Mouse (Mus musculus) right cerebral cortex, postnatal 4 days (tissue): ENCODE measurements around the gene Akap5.

ENCODE experiments used
- DNase-seq: peaks from one replicate; pipeline ENCODE4 v3.0.0-alpha.2; 2022

The Akap5 gene

DNA sequence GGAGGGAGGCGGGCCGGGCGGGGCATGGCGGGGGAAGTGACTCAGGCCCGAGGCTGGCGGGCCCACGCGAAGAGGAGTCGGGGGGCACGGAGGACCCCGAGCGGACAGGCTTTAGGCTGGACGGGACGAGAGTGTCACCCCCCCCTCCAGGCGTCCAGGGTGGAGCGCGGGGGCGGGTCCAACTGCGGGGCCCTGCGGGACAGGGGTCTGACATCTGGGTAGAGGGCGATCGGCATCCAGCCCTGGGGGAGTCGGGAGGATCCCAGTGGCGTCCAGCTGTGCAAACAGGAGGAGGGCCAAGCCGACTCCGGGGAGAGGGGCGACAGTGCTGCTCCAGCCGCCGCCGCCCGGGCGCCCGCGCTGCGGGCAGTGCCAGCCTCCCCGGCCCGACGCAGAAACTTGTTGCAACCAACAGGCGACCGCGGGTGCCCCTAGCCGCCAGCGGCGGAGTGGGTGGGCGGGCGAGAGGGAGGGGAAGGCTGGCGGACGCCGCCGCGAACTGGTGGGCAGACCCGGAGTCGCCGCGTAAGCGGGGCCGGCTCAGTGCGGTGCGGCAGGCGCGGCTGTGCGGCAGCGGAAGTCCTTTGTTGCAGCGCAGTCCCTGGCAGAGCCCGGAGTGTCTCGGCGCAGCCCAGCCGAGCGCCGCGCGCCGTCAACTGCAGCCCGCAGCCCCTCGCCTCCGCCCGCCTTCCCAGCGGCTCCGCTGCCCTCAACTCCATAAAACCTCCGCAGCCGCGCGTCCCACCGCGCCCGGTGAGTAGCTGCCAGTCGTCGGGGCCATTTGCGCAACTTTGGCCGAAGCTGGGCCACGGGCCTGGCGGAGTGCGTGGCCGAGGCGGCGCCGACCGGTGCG, 45.5 kb downstream of the Akap5 start, which contains the start of gene Zbtb1:
TSS of gene Zbtb1 (plus strand) at position 289 of the 853 bp plus-strand sequence.
- DNase-seq = peak; percentile 72

DNA sequence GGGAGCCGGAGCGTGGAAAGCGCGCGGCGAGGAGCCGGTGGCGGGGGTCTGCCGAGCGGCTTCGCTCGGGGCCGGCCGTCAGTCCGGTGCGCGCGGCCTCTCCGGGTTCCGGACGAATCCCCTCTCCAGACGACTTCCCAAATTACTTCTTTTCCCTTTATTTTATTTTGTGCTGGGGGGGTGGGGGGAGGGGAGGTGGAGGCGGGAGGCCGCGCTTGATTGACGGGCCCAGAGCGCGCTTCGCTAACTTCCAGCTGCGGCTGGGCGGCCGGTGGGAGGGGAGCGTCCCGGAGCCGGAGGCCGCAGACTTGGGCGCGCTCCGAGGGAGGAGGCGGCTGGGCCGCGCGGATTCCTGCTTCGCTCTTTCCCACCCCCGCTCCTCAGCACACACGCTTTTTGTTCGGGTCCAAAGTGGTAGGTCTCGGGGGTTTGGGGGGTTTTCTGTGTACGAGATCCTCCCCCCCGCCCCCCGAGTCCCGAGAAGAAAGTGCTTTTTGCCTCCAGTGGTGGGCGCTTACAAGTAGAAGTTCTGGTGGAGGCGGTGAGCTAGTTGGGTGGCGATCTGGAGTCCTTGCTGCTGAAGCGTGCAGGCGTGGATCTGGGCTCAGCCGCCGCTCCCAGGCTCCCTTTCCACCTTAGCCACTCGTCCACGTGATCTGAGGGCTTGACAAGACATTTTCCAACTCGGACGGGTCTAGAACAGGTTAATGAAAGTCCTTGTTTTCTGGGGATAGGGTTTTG, 46.3 kb downstream of the Akap5 start:
- DNase-seq = peak; percentile 52

DNA sequence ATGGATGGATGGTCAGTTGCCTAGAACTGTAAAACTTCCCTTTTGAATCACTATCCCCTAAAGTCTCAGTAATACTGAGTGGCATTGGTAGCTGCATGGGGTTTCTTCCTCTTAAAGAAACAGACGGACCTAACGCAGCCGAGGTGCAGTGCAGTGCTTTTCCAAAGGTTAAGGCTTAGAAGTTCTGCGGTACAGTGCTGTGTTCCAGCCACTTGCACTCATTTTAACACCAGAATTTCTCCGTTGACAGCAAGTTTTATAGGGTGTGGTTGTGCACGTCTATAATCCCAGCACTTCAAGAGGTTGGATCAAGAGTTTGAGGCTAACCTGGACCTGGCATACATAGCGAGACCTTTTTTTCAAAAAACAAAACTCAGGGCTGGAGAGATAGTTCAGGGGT, 47.4 kb downstream of the Akap5 start:
- DNase-seq = no peak

DNA sequence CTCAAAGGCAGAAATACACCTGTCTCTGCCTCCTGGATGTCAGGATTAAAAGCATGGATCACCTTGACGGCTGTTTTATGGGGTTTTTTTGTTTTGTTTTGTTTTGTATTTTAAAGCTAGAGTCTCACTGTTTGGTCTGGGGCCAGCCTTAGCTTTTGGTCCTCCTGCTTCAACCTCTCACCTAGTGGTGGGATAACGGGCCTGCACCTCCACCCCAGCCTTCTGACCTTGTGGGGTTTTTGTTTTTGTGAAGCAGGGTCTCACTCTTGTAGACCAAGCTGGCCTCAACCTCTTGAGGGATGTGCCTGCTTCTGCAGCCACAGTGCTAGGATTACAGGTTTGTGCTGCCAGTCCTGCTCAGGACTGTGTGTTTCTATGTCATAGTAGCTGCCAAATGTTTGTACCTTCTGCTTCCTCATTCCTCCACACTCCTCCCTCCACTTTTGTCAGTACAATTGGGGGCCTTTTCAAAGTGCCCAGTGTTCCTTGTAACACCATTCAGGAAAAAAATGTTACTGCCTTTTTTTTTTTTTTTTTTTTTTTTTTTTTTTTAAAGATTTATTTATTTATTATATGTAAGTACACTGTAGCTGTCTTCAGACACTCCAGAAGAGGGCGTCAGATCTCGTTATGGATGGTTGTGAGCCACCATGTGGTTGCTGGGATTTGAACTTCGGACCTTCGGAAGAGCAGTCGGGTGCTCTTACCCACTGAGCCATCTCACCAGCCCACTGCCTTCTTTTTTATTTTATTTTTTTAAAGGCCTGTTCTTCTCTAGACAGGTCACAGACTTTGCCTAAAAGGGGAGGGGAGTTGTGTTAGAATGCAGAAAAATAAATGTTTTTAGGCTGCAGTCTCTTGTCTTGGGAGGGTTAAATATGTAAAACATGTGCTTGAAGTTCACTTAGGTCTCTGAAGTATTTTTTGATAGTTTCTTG, 48.5 kb downstream of the Akap5 start:
- no peak for DNase-seq

DNA sequence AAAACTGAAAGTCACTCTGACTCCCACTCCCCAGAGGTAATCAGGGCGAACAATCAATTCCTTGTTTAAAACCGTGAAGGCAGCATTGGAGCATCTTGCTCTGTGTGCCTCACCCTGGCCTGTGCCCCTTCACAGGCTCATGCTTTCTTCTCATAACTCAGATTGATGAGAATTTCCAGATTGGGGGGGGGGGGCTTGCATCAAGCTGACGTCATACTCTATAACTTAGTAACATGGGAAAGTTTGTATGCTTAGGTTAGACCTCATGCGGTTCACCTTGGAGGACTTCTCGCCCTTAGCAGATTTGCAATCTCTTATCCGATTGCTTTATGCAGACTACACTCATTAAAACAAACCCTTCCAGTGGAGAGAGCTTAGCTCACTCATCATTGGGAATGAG, 49.3 kb downstream of the Akap5 start:
- DNase-seq = no peak

DNA sequence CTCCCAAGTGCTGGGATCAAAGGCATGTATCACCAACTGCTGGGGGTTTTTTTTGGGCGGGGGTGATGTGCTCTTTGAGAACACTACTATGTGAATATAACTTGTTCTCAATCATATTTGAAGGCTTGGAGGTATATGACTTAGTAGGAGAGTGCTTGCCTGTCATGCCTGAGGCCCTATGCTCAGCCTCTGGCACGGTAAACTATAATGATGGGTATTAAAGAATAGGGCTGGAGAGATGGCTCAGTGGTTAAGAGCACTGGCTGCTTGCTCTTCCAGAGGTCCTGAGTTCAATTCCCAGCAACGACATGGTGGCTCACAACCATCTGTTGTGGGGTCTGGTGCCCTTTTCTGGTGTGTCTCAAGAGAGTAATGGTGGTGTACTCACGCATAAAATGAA, 50.2 kb downstream of the Akap5 start:
- no peak for DNase-seq

DNA sequence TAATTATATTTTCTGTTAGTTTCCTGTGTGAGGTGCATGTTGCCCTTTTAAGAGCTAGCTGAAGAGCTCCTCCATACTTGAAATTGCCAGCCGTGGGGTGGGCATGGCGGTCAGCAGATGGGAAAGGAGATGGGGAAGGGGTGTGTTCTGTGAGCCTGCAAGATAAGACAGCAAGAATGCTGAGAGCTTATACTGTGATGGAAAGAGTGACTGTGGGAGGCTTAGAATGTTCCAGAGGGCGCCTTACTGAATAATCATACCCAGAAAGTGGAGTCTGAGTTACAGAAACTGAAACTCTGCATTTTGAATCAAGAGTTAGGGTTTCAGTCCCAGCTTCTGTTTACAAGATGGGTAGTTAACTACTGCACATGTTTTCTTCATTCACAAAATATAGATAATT, 50.8 kb downstream of the Akap5 start:
- no peak for DNase-seq

DNA sequence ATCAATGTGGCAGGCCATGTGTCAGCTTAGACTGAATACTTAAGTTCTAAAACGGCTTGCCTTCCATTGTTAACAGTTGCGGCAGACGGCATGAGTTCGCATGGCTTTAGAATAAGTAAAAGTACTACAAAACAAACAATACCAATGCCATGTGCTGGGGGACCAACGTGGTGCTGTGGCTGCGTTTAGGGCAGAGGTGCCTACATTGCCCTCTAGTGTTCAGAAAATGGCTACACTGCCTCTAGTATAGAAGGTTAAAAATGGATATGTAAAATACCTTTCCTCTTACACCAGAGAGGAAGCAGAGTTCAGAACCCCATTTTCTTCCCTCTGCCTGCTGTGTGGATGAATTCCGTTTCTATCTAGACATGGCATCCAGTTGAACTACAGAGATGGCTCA, 52.0 kb downstream of the Akap5 start:
- no peak for DNase-seq

DNA sequence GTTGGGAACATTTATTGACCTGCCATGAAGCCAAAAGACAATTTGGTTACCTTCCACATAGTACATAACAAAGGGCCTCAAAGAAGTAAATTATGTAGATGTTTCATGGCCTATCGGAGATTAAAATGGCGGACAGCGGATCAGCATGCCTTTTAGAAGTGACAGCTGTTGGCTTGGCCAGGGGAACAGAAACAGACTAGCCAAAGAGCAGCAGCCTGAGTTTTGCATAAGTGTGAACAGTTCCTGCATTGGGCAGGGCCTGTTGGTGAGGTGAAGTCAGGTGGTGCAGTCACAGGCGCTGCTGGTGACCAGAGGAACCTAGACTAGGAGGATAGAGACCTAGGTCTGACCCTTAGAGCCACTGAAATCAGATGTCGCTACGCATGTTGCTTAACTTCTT, 52.4 kb downstream of the Akap5 start:
- DNase-seq = no peak

DNA sequence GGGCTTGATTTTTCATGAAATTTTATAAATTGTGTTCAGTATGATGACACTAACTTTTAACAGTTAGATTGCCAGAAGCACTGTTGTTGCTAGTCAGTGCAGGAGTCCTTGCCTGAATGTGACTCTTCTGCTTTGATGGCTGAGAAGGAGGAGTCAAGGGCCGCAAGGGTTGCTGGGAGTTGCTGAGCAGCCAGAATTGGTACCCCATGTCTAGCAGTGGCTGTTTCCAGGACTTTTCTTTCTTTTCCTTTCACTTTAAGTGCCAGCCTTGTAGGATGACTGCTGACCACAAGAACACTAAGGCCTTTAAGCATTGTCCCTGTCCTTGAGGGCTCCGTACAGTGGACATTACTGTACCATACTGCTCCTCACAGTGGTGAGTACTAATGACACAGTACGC, 53.0 kb downstream of the Akap5 start:
- no peak for DNase-seq

DNA sequence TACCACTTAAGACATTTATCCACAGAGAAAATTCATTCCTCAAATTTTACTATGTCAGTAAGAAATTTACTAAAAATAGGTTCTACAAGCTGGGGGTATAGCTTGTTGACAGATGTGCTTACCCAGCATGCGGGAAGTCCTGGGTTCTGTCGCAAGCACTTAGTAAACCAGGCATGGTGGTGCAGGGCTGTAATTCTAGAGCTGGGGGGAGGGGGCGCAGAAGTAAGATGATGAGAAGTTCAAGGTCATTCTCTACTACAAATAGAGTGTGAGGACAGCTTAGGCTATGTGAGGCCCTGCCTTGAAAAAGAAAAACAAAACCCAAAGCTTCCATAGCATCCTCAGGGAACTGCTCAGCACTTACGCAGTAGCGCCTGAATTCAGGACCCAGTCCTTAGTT, 53.9 kb downstream of the Akap5 start:
- no peak for DNase-seq

DNA sequence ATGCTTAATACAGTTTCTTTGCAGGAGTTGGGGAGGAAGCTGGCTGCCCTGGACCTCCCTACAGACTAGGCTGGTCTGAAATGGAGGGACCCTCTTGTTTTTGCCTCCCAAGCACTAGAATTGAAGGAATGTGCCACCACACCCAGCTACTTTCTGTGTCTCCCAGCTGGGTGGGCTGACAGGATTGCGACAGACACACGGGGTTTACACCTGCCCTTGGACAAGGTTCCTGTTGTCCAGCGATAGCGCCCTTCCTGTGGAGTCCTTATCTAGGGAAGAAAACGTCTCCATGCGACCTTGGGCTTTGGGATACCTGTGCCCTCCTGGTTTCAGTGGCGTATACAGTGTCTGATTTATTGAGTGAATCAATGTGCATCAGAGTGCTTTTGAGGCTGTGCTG, 55.5 kb downstream of the Akap5 start:
- DNase-seq = no peak
